Comparison of ENCODE assay signal across 8 mouse cellular contexts in the genomic region with DNA sequence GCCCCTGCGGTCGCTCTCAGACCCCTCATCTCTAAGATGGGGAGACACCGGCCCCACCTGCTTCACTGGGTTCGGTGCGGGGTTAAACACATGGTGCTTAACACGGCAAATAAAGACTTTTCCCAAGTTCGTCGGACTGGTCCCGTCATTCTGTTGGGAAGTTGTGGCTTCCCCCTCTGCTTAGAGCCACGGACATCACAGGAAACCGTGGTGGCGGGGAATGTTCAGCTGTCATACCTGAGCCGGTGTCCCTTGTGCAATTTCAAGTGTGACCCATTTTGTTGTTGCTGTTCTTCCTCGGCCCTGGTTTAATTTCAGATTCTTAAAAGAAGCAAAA. TPM values are rescaled to one million over a fixed set of nuclear protein-coding genes. Genes with fewer than 3 reads are reported as not detected.
DNase-seq lines count a peak whose midpoint lies in the region; ATAC-seq and TF ChIP-seq lines count a peak whose summit lies in the region.

No protein-coding gene starts in this region.

- H3K4me2 ChIP-seq in heart, postnatal 0 days (ENCODE audit: low read depth, low read length) = peak overlapping the region; percentile 94
- H3K4me2 ChIP-seq in forebrain, embryonic 15.5 days (replicated peaks) = peak overlapping the region; percentile 73

- H3K27ac ChIP-seq in heart, postnatal 0 days (ENCODE audit: low read depth) = peak overlapping the region; percentile 82
- H3K27ac ChIP-seq in forebrain, embryonic 15.5 days (replicated peaks) = peak overlapping the region; percentile 82
- peak overlapping the region; percentile 42; the same call in 1 of the 2 replicates for H3K27ac ChIP-seq in macrophage

- H3K79me2 ChIP-seq in macrophage (ENCODE audit: inconsistent target) = peaks cover 53% of the 10 kb centered on the region

- no peaks in the 10 kb centered on the region for H3K9me3 ChIP-seq in heart, postnatal 0 days (replicated peaks; ENCODE audit: control insufficient read depth, low read length)
- H3K9me3 ChIP-seq in forebrain, embryonic 15.5 days = no peaks in the 10 kb centered on the region

- ATAC-seq in heart, postnatal 0 days (ENCODE audit: insufficient read depth, low read depth) = no peak
- peak; percentile 17 for ATAC-seq in Patski
- no peak for ATAC-seq in forebrain, embryonic 15.5 days (replicated peaks)
- ATAC-seq in frontal cortex, adult (ENCODE audit: low TSS enrichment) = no peak

- no peak for DNase-seq in heart, postnatal 0 days (ENCODE audit: low spot score)
- no peak for DNase-seq in heart, postnatal 25 days (ENCODE audit: low spot score)
- DNase-seq in Patski (ENCODE audit: low read depth, low spot score) = no peak
- DNase-seq in natural killer cell, adult 2 months (ENCODE audit: low spot score in 2 of 2) = no peak
- no peak for DNase-seq in testis, postnatal 10 days (ENCODE audit: low spot score)

- WGBS in heart, postnatal 0 days = under 1% methylated on average over 14 of the region's 14 CpGs
- 0% methylated on average over 14 of the region's 14 CpGs for WGBS in forebrain, embryonic 15.5 days
- under 1% methylated on average over 14 of the region's 14 CpGs for WGBS in macrophage (ENCODE audit: missing documents)

- peak overlapping the region; percentile 98 for H3K4me3 ChIP-seq in heart, postnatal 0 days (ENCODE audit: low read depth, low read length)
- peak overlapping the region; percentile 79 for H3K4me3 ChIP-seq in forebrain, embryonic 15.5 days
- peak overlapping the region; percentile 94 for H3K4me3 ChIP-seq in macrophage (ENCODE audit: inconsistent target)

- intact Hi-C loops in heart, postnatal 25 days (cut with DNase I) = loop anchor here (10.0 kb wide), 1 partner anchor 496 kb away; a partner anchor contains a TSS

- H3K27me3 ChIP-seq in heart, postnatal 0 days (ENCODE audit: control insufficient read depth, insufficient read depth, low read length) = no peaks in the 10 kb centered on the region
- no peaks in the 10 kb centered on the region for H3K27me3 ChIP-seq in Patski
- no peaks in the 10 kb centered on the region for H3K27me3 ChIP-seq in forebrain, embryonic 15.5 days

- POLR2A ChIA-PET in Patski (lab: Charles Lee) = interaction anchor here (0.7 to 1.1 kb wide), 2 partner anchors 15 to 19 kb away, joined by 3 read pairs; no protein-coding TSS in a partner anchor

- no peak for TF ChIP-seq EP300 in heart, postnatal 0 days (IDR thresholded peaks at IDR 0.05; ENCODE audit: low read depth)

- H3K36me3 ChIP-seq in heart, postnatal 0 days (replicated peaks; ENCODE audit: control insufficient read depth, insufficient read depth, low read length) = peaks cover 9% of the 10 kb centered on the region; the same call in 1 of the 2 replicates
- peaks cover 14% of the 10 kb centered on the region; the same call in 1 of the 2 replicates for H3K36me3 ChIP-seq in forebrain, embryonic 15.5 days
- no peaks in the 10 kb centered on the region for H3K36me3 ChIP-seq in macrophage (ENCODE audit: inconsistent target)

- CTCF ChIA-PET in Patski (lab: Charles Lee) = interaction anchor here (1.3 to 2.7 kb wide), 3 partner anchors 9 to 13 kb away, joined by 3 to 12 read pairs (median 3); no protein-coding TSS in a partner anchor

- H3K9ac ChIP-seq in heart, postnatal 0 days (replicated peaks; ENCODE audit: low read depth, low read length) = peak overlapping the region; percentile 96
- H3K9ac ChIP-seq in forebrain, embryonic 15.5 days (replicated peaks) = peak overlapping the region; percentile 86

- no peak for TF ChIP-seq CTCF in heart, postnatal 0 days (IDR thresholded peaks at IDR 0.05; ENCODE audit: low read depth)
- TF ChIP-seq CTCF in Patski (IDR thresholded peaks at IDR 0.05) = no peak

- in situ Hi-C loops in Patski (cut with MboI; ENCODE audit: low pct_unique_long_range_greater_than_20kb) = no loop called here

- H3K4me1 ChIP-seq in heart, postnatal 0 days (ENCODE audit: control insufficient read depth, insufficient read depth) = peaks cover 9% of the 10 kb centered on the region
- peaks cover 20% of the 10 kb centered on the region for H3K4me1 ChIP-seq in forebrain, embryonic 15.5 days

RNA-seq across cellular contexts. Expression of a gene that starts 0.5 kb away (rescaled TPM):
- total RNA-seq in heart, postnatal 0 days (2014; rRNA removed; ENCODE audit: low replicate concordance) = 2.3 and 6.1 TPM in 2 replicates
- 54.9 and 56.1 TPM in 2 replicates for polyA plus RNA-seq in heart, postnatal 0 days (2015; fragmentation: Nextera tagmentation; extraction: Ambion mirVana)
- 10 to 100 TPM; 38.1 to 38.4 TPM for total RNA-seq in heart, postnatal 25 days (2021)
- polyA plus RNA-seq in Patski (2021) = 102 TPM
- 99.5 and 102 TPM in 2 replicates for polyA plus RNA-seq in forebrain, embryonic 15.5 days (2015; fragmentation: Nextera tagmentation; extraction: Ambion mirVana)
- total RNA-seq in macrophage (2018; cell fraction: chromatin; rRNA removed) = 10 to 100 TPM; 23.5 to 68.5 (median 44.7) TPM
- 10 to 100 TPM; 36.3 to 49.7 (median 41.6) TPM for total RNA-seq in macrophage (2018; cell fraction: cytosol; rRNA removed)
- total RNA-seq in macrophage (2018; cell fraction: nucleus; rRNA removed) = 10 to 100 TPM; 27.9 to 65.1 (median 42.0) TPM
- polyA plus RNA-seq in macrophage (2018) = 33.9 to 56.3 TPM (median 53.8 TPM) in 3 replicates
